Mouse (Mus musculus) limb, embryonic 15.5 days (tissue): ENCODE measurements around the gene Fyb. TPM values are rescaled to one million over a fixed set of nuclear protein-coding genes. Genes with fewer than 3 reads are reported as not detected.

Experiments used
- ATAC-seq: fragments of 200-750 bp; cut with Nextera tagmentation; 2 replicates; pipeline ENCODE4 v1.8.0; 2017; ENCODE audit warnings: low read depth, moderate TSS enrichment; ENCODE audit not compliant: insufficient number of reproducible peaks, low FRiP score, low TSS enrichment
- H3K27ac ChIP-seq: fragments of 300-500 bp; sonication (generic); 2 replicates; pipeline ENCODE4 v1.5.1; 2015; ENCODE audit warnings: moderate library complexity, mild to moderate bottlenecking, inconsistent platforms
- H3K27me3 ChIP-seq: fragments of 300-500 bp; sonication (generic); 2 replicates; pipeline ENCODE4 v1.6.1; 2015; ENCODE audit warnings: inconsistent platforms
- H3K36me3 ChIP-seq: fragments of 300-500 bp; sonication (generic); 2 replicates; pipeline ENCODE4 v1.6.1; 2015; ENCODE audit warnings: inconsistent platforms
- H3K4me1 ChIP-seq: fragments of 300-500 bp; sonication (generic); 2 replicates; pipeline ENCODE4 v1.6.1; 2015; ENCODE audit warnings: inconsistent platforms
- H3K4me2 ChIP-seq: fragments of 300-500 bp; sonication (generic); 2 replicates; pipeline ENCODE4 v1.6.1; 2015; ENCODE audit warnings: mild to moderate bottlenecking, inconsistent platforms
- H3K4me3 ChIP-seq: fragments of 300-500 bp; sonication (generic); 2 replicates; pipeline ENCODE4 v1.5.1; 2015; ENCODE audit warnings: mild to moderate bottlenecking, inconsistent platforms
- H3K9ac ChIP-seq: fragments of 300-500 bp; sonication (generic); 2 replicates; pipeline ENCODE4 v1.6.1; 2015; ENCODE audit warnings: inconsistent platforms
- H3K9me3 ChIP-seq: fragments of 300-500 bp; sonication (generic); 2 replicates; pipeline ENCODE4 v1.6.1; 2016; ENCODE audit warnings: inconsistent platforms
- WGBS: fragments of 180-500 bp; shearing (Covaris S2); methylation state at CpG from one replicate; pipeline ENCODE4 v1.1.7; 2015; 5-methylcytosine and 5-hydroxymethylcytosine counted together
- polyA plus RNA-seq: library from polyadenylated mRNA; unstranded; fragments of >200 nt; fragmentation: Nextera tagmentation; extraction: Ambion mirVana; gene quantifications from 2 replicates; pipeline ENCODE4 v1.2.1, GENCODE M21; 2015

Fyb gene
- polyA plus RNA-seq, 1 experiment from 2014 or later = 10.3 TPM

DNA sequence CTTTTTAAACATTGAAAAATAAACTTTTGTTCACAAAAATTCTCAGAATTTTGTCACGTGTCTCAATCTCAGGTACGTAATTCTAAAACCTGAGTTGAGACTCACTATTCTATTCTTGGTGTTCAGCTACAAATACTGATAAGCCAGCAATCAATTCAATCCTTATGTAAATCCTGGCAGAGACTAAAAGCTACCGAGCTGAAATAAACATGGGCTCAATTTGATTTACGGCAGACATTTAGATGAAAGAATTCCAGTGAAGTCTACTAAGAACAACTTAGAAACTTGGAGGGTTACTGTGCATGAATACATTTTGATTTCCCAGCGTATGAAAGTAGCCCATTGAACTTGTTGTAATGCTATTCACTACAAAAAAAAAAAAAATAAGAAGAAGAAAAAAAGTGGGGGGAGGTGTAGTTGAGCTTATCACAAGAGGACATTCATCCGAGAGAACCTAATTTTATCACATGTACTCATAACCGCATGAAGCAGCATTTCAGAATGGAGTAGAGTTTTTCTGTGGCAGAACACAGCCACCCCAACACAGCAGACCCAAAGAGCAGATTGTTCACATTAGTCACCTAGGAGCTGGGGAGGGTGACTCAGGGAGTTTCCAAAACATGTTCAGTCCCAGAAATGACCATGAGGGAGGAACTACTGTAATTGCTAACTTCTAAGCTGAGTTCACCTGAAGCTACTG lies 17.1 kb downstream of the Fyb start:
- Histone ChIP-seq H3K4me3 (no peak overlapping the region), H3K27ac (no peak overlapping the region), H3K4me1 (peaks cover 2% of the 10 kb centered on the region; the same call in 1 of the 2 replicates), H3K36me3 (no peaks in the 10 kb centered on the region), H3K9me3 (no peaks in the 10 kb centered on the region), H3K4me2 (no peak overlapping the region), H3K27me3 (no peaks in the 10 kb centered on the region), H3K9ac (no peak overlapping the region)
- 50% methylated on average over 7 of the region's 7 CpGs for WGBS
- no peak for ATAC-seq

DNA sequence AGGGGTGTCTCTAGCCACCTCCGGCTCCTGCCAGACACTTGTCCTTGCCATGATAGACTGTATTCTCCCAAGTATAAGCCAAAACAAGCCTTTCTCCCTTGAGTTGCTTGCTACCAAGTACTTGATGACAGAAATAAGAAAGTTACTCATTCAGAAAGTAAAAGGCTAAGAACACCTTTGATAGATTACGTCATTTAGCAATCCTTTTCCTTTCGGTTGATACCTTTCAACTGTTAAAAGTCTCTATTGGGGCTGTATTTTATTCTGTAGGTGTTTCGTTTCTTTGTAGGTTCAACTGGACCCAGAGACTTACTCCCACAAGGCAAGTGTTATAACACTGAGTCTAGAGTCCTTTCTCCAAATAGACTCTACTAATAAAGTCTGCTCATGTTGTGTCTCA lies 26.3 kb downstream of the Fyb start:
- WGBS = 91% methylated on average over 4 of the region's 4 CpGs
- H3K4me3 ChIP-seq = no peak overlapping the region
- H3K4me2 ChIP-seq = no peak overlapping the region
- no peak for ATAC-seq
- no peaks in the 10 kb centered on the region for H3K27me3 ChIP-seq
- no peak overlapping the region for H3K27ac ChIP-seq
- H3K9me3 ChIP-seq = no peaks in the 10 kb centered on the region
- H3K4me1 ChIP-seq = no peaks in the 10 kb centered on the region
- no peak overlapping the region for H3K9ac ChIP-seq
- no peaks in the 10 kb centered on the region for H3K36me3 ChIP-seq

GRCm38 (mm10) chr15:6551875-6552274 lies 29.2 kb downstream of the Fyb start:
- Histone ChIP-seq H3K27ac (no peak overlapping the region), H3K36me3 (no peaks in the 10 kb centered on the region), H3K4me2 (no peak overlapping the region), H3K27me3 (no peaks in the 10 kb centered on the region), H3K9me3 (no peaks in the 10 kb centered on the region), H3K4me1 (no peaks in the 10 kb centered on the region), H3K4me3 (no peak overlapping the region), H3K9ac (no peak overlapping the region)
- no peak for ATAC-seq
- 83% methylated on average over 7 of the region's 7 CpGs for WGBS

GRCm38 (mm10) chr15:6554742-6555141 lies 32.1 kb downstream of the Fyb start:
- Histone ChIP-seq H3K27me3 (no peaks in the 10 kb centered on the region), H3K9ac (no peak overlapping the region), H3K4me1 (no peaks in the 10 kb centered on the region), H3K36me3 (no peaks in the 10 kb centered on the region), H3K4me3 (no peak overlapping the region), H3K27ac (no peak overlapping the region), H3K4me2 (no peak overlapping the region), H3K9me3 (no peaks in the 10 kb centered on the region)
- ATAC-seq = no peak
- 74% methylated on average over 4 of the region's 4 CpGs for WGBS

GRCm38 (mm10) chr15:6555536-6555935 lies 32.9 kb downstream of the Fyb start:
- 83% methylated on average over 2 of the region's 2 CpGs for WGBS
- H3K4me2 ChIP-seq = no peak overlapping the region
- H3K27ac ChIP-seq = no peak overlapping the region
- ATAC-seq = no peak
- no peak overlapping the region for H3K9ac ChIP-seq
- H3K4me3 ChIP-seq = no peak overlapping the region
- H3K27me3 ChIP-seq = no peaks in the 10 kb centered on the region
- no peaks in the 10 kb centered on the region for H3K4me1 ChIP-seq
- no peaks in the 10 kb centered on the region for H3K9me3 ChIP-seq
- H3K36me3 ChIP-seq = no peaks in the 10 kb centered on the region

DNA sequence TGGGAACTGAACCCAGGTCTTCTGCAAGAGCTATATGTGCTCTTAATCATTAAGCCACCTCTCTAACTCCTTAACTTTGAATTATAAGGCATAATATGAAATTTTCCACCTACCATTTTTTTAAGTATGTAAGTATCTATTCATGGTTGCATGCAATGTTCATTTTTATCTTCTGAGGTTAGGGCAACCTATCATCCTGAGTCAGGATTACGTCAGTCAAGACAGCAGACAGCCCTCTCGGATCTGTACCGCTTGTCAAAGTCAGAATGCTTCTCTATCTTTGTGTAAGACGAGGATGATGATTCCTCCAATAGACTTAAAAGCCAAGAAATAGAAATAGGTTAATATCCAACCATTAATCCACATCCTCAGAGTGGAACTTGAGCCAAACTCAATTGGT lies 33.6 kb downstream of the Fyb start:
- Histone ChIP-seq H3K27ac (no peak overlapping the region), H3K4me1 (no peaks in the 10 kb centered on the region), H3K36me3 (no peaks in the 10 kb centered on the region), H3K27me3 (no peaks in the 10 kb centered on the region), H3K4me2 (no peak overlapping the region), H3K4me3 (no peak overlapping the region), H3K9ac (no peak overlapping the region), H3K9me3 (no peaks in the 10 kb centered on the region)
- 90% methylated on average over 4 of the region's 4 CpGs for WGBS
- ATAC-seq = no peak

DNA sequence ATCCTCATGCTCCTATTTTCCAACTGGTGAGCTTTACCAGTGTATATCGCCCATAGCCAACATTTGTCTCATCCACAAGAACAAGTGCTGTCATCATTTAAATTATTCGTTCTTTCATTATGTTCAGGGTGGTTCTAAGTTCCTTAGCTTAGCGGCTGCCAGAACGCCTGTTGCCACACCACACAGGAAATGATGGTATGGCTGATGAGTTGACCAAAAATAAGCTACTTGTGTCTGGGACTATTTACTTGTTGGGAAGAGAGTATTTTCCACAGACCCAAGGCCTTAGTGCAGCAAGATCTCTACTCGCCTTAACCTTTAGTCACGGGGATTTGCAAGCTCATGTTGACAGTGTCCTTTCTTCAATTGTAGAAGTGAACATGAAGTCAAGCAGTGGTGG lies 34.3 kb downstream of the Fyb start:
- Histone ChIP-seq H3K4me1 (no peaks in the 10 kb centered on the region), H3K9me3 (no peaks in the 10 kb centered on the region), H3K9ac (no peak overlapping the region), H3K36me3 (no peaks in the 10 kb centered on the region), H3K4me3 (no peak overlapping the region), H3K4me2 (no peak overlapping the region), H3K27ac (no peak overlapping the region), H3K27me3 (no peaks in the 10 kb centered on the region)
- 86% methylated on average over 6 of the region's 6 CpGs for WGBS
- no peak for ATAC-seq

- H3K4me3 ChIP-seq = no peak overlapping the region
- no peak overlapping the region for H3K4me2 ChIP-seq
- no peak for ATAC-seq
These were observed 34.9 kb downstream of the Fyb start for GRCm38 (mm10) chr15:6557552-6557951.

DNA sequence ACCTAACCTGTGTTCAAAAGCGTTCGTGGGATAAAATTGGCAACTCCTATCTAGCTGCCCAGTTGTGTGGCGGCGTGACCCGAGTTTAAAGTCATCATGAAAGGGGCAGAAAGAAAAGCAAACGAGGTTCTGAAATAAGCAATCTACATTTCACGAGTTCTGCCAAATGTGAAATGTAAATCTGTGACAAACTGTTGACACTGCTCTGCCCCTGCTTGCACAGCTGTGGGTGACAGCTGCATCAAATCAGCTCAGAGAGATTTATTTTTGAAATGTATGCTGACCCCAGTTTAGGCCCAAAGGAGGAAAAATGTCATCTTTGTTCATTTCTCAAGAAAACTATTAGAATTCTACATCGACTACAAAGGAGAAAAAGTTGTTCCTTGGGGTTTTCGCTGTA lies 36.5 kb downstream of the Fyb start:
- H3K4me2 ChIP-seq = no peak overlapping the region
- H3K9me3 ChIP-seq = no peaks in the 10 kb centered on the region
- no peaks in the 10 kb centered on the region for H3K4me1 ChIP-seq
- H3K27me3 ChIP-seq = no peaks in the 10 kb centered on the region
- H3K36me3 ChIP-seq = no peaks in the 10 kb centered on the region
- no peak overlapping the region for H3K9ac ChIP-seq
- WGBS = 50% methylated on average over 9 of the region's 9 CpGs
- H3K27ac ChIP-seq = no peak overlapping the region
- no peak overlapping the region for H3K4me3 ChIP-seq
- ATAC-seq = no peak

More at GRCm38 (mm10) chr15:6557552-6557951, 34.9 kb downstream of the Fyb start:
- Histone ChIP-seq H3K9me3 (no peaks in the 10 kb centered on the region), H3K27me3 (no peaks in the 10 kb centered on the region), H3K9ac (no peak overlapping the region), H3K36me3 (no peaks in the 10 kb centered on the region), H3K4me1 (no peaks in the 10 kb centered on the region), H3K27ac (no peak overlapping the region)
- WGBS = 87% methylated on average over 4 of the region's 4 CpGs

DNA sequence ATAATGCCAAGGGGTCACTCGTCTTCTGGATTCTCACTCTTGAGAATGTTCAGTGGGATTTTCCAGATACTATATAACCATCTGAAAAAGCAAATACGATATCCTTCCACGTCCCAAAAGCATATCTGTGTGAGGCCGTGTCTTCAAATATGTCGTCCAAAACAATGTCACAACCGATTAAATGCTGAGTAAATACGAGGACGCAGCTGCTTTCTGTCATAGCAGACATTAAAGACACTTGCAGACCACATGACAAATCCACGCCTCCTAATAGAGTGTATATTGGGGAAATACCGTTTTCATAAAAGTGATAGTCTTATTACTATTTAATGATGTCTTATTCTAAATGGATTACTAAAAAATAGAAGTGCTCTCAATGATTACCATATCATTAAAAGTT lies 38.0 kb downstream of the Fyb start:
- H3K4me3 ChIP-seq = no peak overlapping the region

GRCm38 (mm10) chr15:6562161-6562560 lies 39.5 kb downstream of the Fyb start:
- 81% methylated on average over 4 of the region's 4 CpGs for WGBS
- Histone ChIP-seq H3K4me3 (no peak overlapping the region), H3K9me3 (no peaks in the 10 kb centered on the region), H3K9ac (no peak overlapping the region), H3K4me1 (peaks cover 4% of the 10 kb centered on the region; the same call in 1 of the 2 replicates), H3K27ac (no peak overlapping the region), H3K36me3 (no peaks in the 10 kb centered on the region), H3K27me3 (no peaks in the 10 kb centered on the region), H3K4me2 (no peak overlapping the region)
- no peak for ATAC-seq

More for the DNA sequence above, 38.0 kb downstream of the Fyb start:
- H3K9ac ChIP-seq = no peak overlapping the region
- WGBS = 81% methylated on average over 10 of the region's 10 CpGs
- ATAC-seq = no peak
- H3K27ac ChIP-seq = no peak overlapping the region
- no peak overlapping the region for H3K4me2 ChIP-seq
- no peaks in the 10 kb centered on the region for H3K27me3 ChIP-seq
- peaks cover 4% of the 10 kb centered on the region; the same call in 1 of the 2 replicates for H3K4me1 ChIP-seq
- no peaks in the 10 kb centered on the region for H3K9me3 ChIP-seq
- H3K36me3 ChIP-seq = no peaks in the 10 kb centered on the region

DNA sequence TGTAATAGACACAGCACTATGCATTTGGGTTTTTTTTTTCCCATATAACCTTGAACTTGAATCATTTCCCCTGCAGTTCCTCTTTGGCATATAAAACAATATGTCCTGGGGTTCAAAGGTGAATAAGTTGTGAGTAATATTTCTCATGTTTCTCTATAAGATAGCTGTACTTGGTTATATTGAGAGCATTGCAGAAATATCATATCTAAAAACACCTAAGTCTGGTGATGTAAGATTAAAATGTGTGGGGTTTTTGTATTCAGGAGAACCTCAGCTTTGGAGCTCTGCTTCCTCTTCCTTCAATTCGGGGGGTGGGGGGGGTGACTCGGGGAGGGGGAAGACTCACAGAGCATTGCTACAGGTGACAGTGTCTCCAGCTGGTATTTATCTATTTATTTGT lies 40.0 kb downstream of the Fyb start:
- Histone ChIP-seq H3K36me3 (no peaks in the 10 kb centered on the region), H3K9ac (no peak overlapping the region), H3K4me2 (no peak overlapping the region), H3K27ac (no peak overlapping the region), H3K27me3 (no peaks in the 10 kb centered on the region), H3K4me3 (no peak overlapping the region), H3K4me1 (peaks cover 4% of the 10 kb centered on the region; the same call in 1 of the 2 replicates), H3K9me3 (no peaks in the 10 kb centered on the region)
- 92% methylated on average over 2 of the region's 2 CpGs for WGBS
- ATAC-seq = no peak
